Mouse (Mus musculus): ENCODE data around the gene Hspa2.

GRCm38 (mm10) chr12:76401674-76402073 lies 2.3 kb upstream of the Hspa2 start:
- TF ChIP-seq GATA1 (IDR thresholded peaks at IDR 0.05; ENCODE audit: low read length) (no peak), TAL1 (IDR thresholded peaks at IDR 0.05; ENCODE audit: low read length) (no peak)

Measured in erythroblast, embryonic 14.5 days (primary cell).